Mouse (Mus musculus): ENCODE measurements around the gene Med20.
"Not testable (repeated sequence)": the region's sequence is repeated elsewhere in the genome, so short reads cannot be mapped to it uniquely, and the experiment has no call there.

Gene Med20

DNA sequence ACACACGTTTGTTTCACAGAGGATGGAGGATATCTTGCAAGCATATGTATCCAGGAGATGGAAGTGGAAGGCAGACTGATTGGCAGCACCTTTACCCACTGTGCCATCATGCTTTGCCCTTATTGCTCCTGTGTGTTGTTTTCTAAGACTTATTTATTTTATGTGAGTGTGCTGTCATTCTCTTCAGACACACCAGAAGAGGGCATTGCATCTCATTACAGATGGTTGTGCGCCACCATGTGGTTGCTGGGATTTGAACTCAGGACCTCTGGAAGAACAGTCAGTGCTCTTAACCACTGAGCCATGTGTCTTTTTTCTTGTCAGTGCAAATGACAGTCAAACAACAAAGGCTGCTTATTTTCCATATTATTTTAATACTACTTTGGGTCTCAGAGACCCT is 16.4 kb downstream of the Med20 start:
- DNase-seq (ENCODE audit: low spot score in 2 of 2): no peak

DNA sequence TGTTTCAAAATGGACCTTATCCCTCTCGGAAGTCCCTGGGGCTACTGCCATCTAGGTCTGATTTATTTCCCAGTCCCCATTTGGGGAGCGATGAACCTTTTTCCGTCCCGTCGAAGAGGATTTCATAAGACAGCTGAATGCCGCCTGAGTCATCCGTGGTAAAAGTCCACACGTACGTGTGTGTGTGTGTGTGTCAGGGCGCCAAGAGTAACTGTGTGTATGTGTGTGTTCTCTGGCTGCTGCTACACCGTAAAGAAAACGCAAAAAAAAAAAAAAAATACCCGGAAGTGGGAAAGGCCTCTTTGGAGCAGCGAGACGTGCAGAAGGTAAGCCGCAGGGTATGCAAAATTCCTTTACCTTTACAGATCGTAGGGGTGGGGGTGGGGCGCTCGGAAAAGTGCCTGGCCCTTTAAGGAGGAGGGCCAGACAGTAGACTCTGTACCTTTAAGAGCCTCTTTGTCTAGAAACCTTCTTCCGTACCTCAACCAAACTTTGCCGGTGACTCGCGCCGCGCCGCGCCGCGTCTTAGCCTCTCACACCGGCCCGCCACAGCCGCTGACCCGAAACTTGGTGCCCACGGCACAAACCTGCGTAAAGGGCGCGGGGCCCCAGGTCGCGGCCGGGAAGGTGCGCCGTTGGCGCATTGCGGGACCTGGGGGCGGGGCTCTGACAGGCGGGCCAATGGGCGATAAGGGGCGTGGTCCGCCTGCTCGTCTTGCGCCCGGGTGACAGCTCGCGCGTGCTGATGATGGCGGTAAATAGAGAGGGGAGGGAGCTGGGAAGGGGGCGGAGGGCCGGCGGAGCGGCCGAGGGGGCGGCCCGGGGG is 17.7 kb downstream of the Med20 start:
- peak; percentile 85 to 92 for DNase-seq (ENCODE audit: low spot score in 2 of 2)

GRCm38 (mm10) chr17:47629717-47630677 is 18.6 kb downstream of the Med20 start:
- DNase-seq (ENCODE audit: low spot score in 2 of 2): peak; percentile 5

- no peak for DNase-seq (ENCODE audit: low spot score in 2 of 2)
These were observed 19.3 kb downstream of the Med20 start, which contains the start of gene Usp49 for GRCm38 (mm10) chr17:47630678-47631065. Gene Usp49, plus strand, starts transcription at chr17:47630690.

GRCm38 (mm10) chr17:47632181-47632840 is 20.9 kb downstream of the Med20 start:
- no peak for DNase-seq (ENCODE audit: low spot score in 2 of 2)

DNA sequence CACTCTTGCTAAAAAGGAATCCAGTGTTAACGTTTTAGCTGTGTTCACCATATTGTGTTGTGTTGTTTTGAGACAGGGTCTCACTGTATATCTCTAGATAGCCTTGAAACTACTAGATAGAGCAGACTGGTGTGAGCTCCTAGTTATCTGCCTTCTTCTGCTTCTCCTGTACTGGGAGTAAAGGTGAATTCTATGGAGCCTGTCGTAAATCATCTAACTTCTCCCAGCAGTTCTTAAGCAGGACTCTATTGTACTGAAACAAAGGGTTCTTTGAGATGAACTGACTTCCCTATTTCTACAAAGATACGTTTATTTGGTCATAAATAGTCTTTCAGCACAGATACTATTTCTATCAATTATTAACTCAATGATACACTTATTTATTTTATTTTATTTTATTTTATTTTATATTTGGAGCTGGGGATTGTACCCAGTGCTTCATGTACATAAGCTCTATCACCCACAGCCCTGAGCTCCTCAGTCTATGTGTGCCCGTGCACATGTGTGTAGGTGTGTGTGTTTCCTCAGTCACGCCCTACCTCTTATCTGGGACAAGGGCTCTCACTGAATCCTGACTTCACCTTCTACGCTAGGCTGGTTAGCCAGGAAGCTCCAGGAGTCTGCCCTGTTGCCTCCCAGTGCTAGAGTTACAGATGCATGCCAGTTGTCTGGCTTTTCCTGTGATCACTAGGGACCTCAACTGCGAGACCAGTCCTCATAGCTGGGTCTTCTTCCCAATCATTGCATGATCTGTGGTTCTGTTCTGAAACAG is 22.8 kb downstream of the Med20 start:
- no peak for DNase-seq (ENCODE audit: low spot score in 2 of 2)

DNA sequence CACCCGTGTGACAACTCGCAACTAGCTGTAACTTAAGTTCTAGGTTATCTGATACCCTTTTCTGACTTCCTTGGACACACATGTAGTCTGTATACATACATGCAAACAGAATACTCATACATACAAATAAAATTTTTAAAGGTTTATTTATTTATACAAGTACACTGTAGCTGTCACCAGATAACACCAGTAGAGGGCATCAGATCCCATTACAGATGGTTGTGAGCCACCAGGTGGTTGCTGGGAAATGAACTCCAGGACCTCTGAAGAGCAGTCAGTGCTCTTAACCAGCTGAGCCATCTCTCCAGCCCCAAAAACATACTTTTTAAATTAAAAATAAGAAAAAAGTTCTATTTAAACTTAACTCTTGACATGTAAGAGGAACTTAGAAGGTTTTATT is 31.6 kb downstream of the Med20 start:
- DNase-seq (ENCODE audit: low spot score in 2 of 2): no peak

GRCm38 (mm10) chr17:47646683-47647082 is 35.3 kb downstream of the Med20 start:
- peak; percentile 69 to 75 for DNase-seq (ENCODE audit: low spot score in 2 of 2)

GRCm38 (mm10) chr17:47648966-47649365 is 37.6 kb downstream of the Med20 start:
- no peak for DNase-seq (ENCODE audit: low spot score in 2 of 2)

DNA sequence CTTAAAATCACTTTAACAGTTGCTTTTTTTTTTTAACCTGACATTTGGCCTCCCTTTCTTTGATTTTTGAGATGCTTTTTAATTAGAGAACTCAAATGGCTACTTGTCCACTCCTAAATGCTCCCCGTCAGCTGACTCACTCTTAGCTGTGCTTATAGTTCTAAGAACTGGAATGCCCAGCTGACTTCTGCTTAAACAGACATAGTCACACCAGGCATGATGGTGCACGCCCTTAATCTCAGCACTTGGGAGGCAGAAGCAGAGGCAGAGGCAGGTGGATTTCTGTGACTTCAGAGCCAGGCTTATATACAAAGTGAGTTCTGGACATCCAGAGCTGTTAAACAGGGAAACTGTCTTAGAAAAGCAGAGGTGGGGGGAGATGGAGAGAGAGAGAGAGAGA is 40.6 kb downstream of the Med20 start:
- no peak for DNase-seq (ENCODE audit: low spot score in 2 of 2)

GRCm38 (mm10) chr17:47654346-47654745 is 43.0 kb downstream of the Med20 start:
- DNase-seq (ENCODE audit: low spot score in 2 of 2): not testable (repeated sequence)

GRCm38 (mm10) chr17:47655697-47656096 is 44.3 kb downstream of the Med20 start:
- no peak for DNase-seq (ENCODE audit: low spot score in 2 of 2)

DNA sequence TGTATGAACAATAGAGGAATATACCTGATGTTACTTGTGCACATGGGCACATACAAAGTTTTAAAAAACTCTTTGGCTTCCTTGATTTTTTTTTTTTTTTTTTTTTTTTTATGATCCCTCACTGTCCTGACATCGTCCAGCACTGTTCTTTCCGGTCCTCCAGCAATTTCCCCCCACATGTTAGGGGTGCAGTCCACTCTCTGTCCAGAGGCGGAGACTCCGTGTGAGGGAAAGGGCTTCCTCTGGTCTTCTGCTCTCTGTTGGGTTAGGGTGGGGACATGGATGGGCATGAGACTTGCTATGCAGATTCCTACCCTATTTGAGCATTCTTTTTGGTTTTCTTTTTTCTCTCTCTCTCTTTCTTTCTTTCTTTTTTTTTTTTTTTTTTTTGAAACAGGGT is 46.5 kb downstream of the Med20 start:
- no peak for DNase-seq (ENCODE audit: low spot score in 2 of 2)

- no peak for DNase-seq (ENCODE audit: low spot score in 2 of 2)
These were observed 47.4 kb downstream of the Med20 start for GRCm38 (mm10) chr17:47658741-47659243.

- no peak for DNase-seq (ENCODE audit: low spot score in 2 of 2)
These were observed 51.8 kb downstream of the Med20 start for GRCm38 (mm10) chr17:47663009-47663713.

DNA sequence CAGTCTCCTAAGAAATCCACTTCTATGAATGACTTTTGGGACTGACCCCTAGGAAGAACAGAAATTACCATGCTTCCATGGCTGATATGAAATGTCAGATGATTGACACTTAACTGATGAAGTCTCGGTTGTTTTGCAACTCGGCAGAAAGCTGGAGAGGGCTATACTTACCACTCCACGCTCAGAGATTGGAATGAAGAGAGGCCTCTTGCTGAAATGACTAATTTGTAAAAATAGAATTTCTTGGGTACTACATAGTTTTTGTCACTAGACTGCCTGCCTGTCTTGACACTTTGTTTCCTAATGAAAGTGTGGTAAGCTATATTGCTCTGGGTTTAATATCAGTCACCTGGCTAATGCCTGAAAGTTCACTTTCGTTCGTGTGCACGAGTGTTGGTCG is 53.1 kb downstream of the Med20 start:
- DNase-seq (ENCODE audit: low spot score in 2 of 2): no peak

- no peak for DNase-seq (ENCODE audit: low spot score in 2 of 2)
These were observed 57.8 kb downstream of the Med20 start for GRCm38 (mm10) chr17:47669166-47669565.

- DNase-seq (ENCODE audit: low spot score in 2 of 2): no peak
These were observed 60.6 kb downstream of the Med20 start for GRCm38 (mm10) chr17:47671988-47672310.

DNA sequence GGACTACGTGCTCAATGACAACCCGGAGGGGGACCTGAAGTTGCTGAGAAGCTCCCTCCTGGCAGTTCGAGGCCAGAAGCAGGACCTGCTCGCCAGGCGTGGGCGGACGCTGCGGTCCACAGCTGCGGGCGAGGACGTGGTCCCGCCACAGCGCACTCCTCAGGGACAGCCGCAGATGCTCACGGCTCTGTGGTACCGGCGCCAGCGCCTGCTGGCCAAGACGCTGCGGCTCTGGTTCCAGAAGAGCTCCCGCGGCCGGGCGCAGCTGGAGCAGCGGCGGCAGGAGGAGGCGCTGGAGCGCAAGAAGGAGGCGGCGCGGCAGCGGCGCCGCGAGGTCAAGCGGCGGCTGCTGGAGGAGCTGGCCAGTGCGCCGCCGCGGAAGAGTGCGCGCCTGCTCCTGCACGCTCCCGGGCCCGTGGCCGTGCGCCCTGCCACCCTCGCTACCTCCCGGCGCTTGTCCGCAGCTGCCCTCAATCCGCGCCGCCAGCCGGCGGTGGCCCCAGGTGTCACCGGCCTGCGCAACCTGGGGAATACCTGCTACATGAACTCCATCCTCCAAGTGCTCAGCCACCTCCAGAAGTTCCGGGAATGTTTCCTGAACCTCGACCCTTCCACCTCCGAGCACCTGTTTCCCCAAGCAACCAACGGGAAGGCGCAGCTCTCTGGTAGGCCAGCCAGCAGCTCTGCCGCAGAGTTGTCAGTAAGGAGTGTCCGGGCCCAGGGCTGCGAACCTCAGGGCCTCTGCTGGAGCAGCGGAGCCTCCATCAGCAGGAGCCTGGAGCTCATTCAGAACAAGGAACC is 61.1 kb downstream of the Med20 start:
- no peak for DNase-seq (ENCODE audit: low spot score in 2 of 2)

All from natural killer cell, adult 2 months (primary cell).